Mouse (Mus musculus) kidney, adult 2 months (tissue): ENCODE data around the gene Prkce.

ENCODE experiments used
- CTCF ChIP-seq: fragments of 200-500 bp; conservative IDR thresholded peaks from 2 replicates; pipeline ENCODE4 v1.5.1; 2011; ENCODE audit warnings: low read depth, mild to moderate bottlenecking, control low read depth, low read length, moderate library complexity, mixed read lengths; ENCODE audit not compliant: insufficient read depth, insufficient read length
- POLR2A ChIP-seq: fragments of 200-500 bp; IDR thresholded peaks from one replicate; pipeline ENCODE4 v1.6.1; 2011; ENCODE audit warnings: low read depth, low read length, control low read depth

DNA sequence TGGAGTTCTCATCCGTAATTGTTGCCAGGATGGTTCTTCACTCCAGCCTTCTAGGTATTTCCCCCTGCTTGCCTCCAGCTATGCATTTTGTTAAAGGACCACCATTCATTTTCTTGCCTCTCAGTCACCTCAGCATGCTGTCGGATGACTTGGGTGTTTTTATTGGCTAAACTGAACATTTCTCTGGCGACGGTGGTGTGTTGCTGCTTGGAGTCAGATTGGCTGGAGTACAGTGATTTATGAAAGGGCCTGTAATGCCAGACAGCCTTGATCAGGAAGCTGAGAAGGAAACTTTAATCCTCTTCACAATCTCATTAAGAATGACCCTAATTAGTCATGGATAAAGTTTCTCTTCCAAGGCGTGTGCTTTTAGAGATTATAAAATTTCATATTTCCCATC lies 342.3 kb downstream of the Prkce start:
- no peak for TF ChIP-seq CTCF
- no peak for TF ChIP-seq POLR2A
